Mouse (Mus musculus) erythroblast, embryonic 14.5 days (primary cell): ENCODE results near the gene Ccl5.

Experiments
- GATA1 ChIP-seq: IDR thresholded peaks from 2 replicates; pipeline ENCODE4 v1.6.1; 2012; ENCODE audit warnings: low read length, inconsistent platforms, mixed read lengths
- TAL1 ChIP-seq: IDR thresholded peaks from 3 replicates; pipeline ENCODE4 v1.6.1; 2012; ENCODE audit warnings: low read length, inconsistent platforms, mixed read lengths

GRCm38 (mm10) chr11:83556085-83556781, 25.9 kb upstream of the Ccl5 start:
- TF ChIP-seq TAL1, result no peak
- TF ChIP-seq GATA1, result no peak
